Mouse (Mus musculus): ENCODE data around the gene Ebna1bp2. TPM values are rescaled to one million over a fixed set of nuclear protein-coding genes. Genes with fewer than 3 reads are reported as not detected.

Gene Ebna1bp2
- polyA plus RNA-seq, 1 experiment from 2014 or later = 144 TPM

GRCm38 (mm10) chr4:118620967-118621320 lies 345 bp downstream of the Ebna1bp2 start:
- H3K36me3 ChIP-seq = peaks cover 25% of the 10 kb centered on the region
- H3K4me1 ChIP-seq (replicated peaks) = peaks cover 7% of the 10 kb centered on the region; the same call in 1 of the 2 replicates
- peak overlapping the region; percentile 58; the same call in 1 of the 2 replicates for H3K27ac ChIP-seq
- H3K4me2 ChIP-seq (replicated peaks) = peak overlapping the region; percentile 85
- H3K4me3 ChIP-seq (replicated peaks) = peak overlapping the region; percentile 84
- peak; percentile 61 for ATAC-seq
- H3K27me3 ChIP-seq (replicated peaks) = no peaks in the 10 kb centered on the region
- WGBS = 1% methylated on average over 23 of the region's 23 CpGs
- H3K9ac ChIP-seq = peak overlapping the region; percentile 74
- no peaks in the 10 kb centered on the region for H3K9me3 ChIP-seq

DNA sequence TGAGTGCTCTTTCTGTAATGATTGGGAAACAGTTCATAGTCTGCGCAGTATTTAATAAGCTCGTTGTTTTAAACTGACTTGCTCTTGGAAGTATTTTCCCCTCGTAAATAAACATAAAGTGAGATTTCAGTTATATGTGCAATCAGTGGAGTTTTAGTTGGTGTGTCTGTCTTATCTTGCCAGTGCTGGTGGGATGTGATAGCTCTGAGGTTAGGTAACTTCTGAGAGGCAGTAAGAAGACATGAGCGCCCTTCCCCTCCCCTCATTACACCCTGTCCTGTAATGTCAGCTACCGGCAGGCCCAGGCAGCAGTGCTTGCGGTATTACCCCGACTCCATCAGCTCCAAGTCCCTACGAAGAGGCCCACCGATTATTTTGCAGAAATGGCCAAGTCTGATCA lies 1.2 kb downstream of the Ebna1bp2 start:
- peak overlapping the region; percentile 84 for H3K4me3 ChIP-seq (replicated peaks)
- ATAC-seq = no peak
- peaks cover 28% of the 10 kb centered on the region for H3K36me3 ChIP-seq
- peaks cover 7% of the 10 kb centered on the region; the same call in 1 of the 2 replicates for H3K4me1 ChIP-seq (replicated peaks)
- H3K9ac ChIP-seq = peak overlapping the region; percentile 74; the same call in 1 of the 2 replicates
- WGBS = 85% methylated on average over 9 of the region's 9 CpGs
- H3K27me3 ChIP-seq (replicated peaks) = no peaks in the 10 kb centered on the region
- no peak overlapping the region for H3K27ac ChIP-seq
- peak overlapping the region; percentile 85 for H3K4me2 ChIP-seq (replicated peaks)
- H3K9me3 ChIP-seq = no peaks in the 10 kb centered on the region

GRCm38 (mm10) chr4:118630261-118630660 lies 9.7 kb downstream of the Ebna1bp2 start:
- Histone ChIP-seq H3K9ac (no peak overlapping the region), H3K4me1 (replicated peaks) (no peaks in the 10 kb centered on the region), H3K9me3 (no peaks in the 10 kb centered on the region), H3K27me3 (replicated peaks) (no peaks in the 10 kb centered on the region), H3K4me3 (replicated peaks) (no peak overlapping the region), H3K4me2 (replicated peaks) (no peak overlapping the region), H3K36me3 (peaks cover 19% of the 10 kb centered on the region), H3K27ac (no peak overlapping the region)
- WGBS = 92% methylated on average over 5 of the region's 5 CpGs
- no peak for ATAC-seq

- Histone ChIP-seq H3K27me3 (replicated peaks) (no peaks in the 10 kb centered on the region), H3K36me3 (no peaks in the 10 kb centered on the region), H3K4me3 (replicated peaks) (no peak overlapping the region), H3K27ac (no peak overlapping the region), H3K4me2 (replicated peaks) (peak overlapping the region; percentile 9; the same call in 1 of the 2 replicates), H3K9me3 (no peaks in the 10 kb centered on the region), H3K4me1 (replicated peaks) (no peaks in the 10 kb centered on the region), H3K9ac (no peak overlapping the region)
- 47% methylated on average over 20 of the region's 20 CpGs for WGBS
- no peak for ATAC-seq
These were observed 22.0 kb downstream of the Ebna1bp2 start for GRCm38 (mm10) chr4:118642346-118643190.

DNA sequence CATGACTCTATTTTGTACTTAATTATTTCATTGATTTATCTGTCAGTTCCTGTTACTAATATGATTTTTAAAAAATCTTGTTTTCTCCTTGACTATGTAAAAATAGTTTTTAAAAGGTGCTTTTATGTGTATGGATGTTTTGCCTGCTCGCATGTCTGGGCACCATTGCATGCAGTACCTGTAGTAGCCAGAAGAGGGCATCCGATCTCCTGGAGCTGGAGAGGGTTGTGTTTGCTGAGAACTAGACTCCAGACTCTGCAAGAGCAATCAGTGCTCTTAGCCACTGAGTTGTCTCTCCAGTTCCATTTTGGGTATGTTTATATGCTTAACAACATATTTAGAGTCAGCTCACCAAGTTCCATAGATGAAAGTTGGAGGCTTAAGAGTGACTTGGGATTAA lies 24.6 kb downstream of the Ebna1bp2 start:
- H3K27ac ChIP-seq = no peak overlapping the region
- H3K27me3 ChIP-seq (replicated peaks) = no peaks in the 10 kb centered on the region
- no peak overlapping the region for H3K4me3 ChIP-seq (replicated peaks)
- 8% methylated on average over 2 of the region's 2 CpGs for WGBS
- H3K9ac ChIP-seq = no peak overlapping the region
- H3K36me3 ChIP-seq = no peaks in the 10 kb centered on the region
- ATAC-seq = no peak
- H3K4me1 ChIP-seq (replicated peaks) = no peaks in the 10 kb centered on the region
- no peak overlapping the region for H3K4me2 ChIP-seq (replicated peaks)
- no peaks in the 10 kb centered on the region for H3K9me3 ChIP-seq

DNA sequence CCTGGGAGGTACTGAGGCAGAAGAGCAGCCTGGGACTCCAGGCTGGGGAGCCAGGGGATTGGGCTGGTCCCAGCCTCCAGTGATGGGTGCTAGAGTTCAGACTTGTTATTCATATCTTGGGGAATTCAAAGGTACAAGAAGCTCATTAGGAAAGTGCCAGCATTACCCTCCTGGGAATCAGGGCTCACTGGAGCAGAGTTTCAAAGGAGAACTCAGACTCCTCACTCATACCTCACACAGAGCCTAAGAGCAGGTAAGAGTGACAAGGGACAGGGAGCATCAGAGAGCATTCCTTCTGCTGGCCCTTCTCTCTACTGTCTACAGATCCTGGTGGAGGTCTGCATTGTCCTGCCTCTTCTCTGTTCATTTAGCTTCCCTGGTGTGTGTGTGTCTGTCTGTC lies 38.1 kb downstream of the Ebna1bp2 start, which contains the start of gene Olfr62:
Gene Olfr62, plus strand, starts transcription at position 301 of the 400 bp plus-strand sequence.
- Histone ChIP-seq H3K27me3 (replicated peaks) (no peaks in the 10 kb centered on the region), H3K27ac (no peak within 1 kb of the TSS), H3K4me2 (replicated peaks) (no peak within 1 kb of the TSS), H3K36me3 (no peaks in the 10 kb centered on the region), H3K9me3 (no peaks in the 10 kb centered on the region), H3K4me3 (replicated peaks) (no peak within 1 kb of the TSS), H3K9ac (no peak within 1 kb of the TSS), H3K4me1 (replicated peaks) (no peaks in the 10 kb centered on the region)
- no peak for ATAC-seq

Other genes with a start within 250 kb of the Ebna1bp2 start
- gene Szt2, start 211.5 kb upstream of the Ebna1bp2 start, polyA plus RNA-seq (2015; fragmentation: Nextera tagmentation; extraction: Ambion mirVana) = 4.4 and 5.1 TPM in 2 replicates
- gene Med8, start 211.5 kb upstream of the Ebna1bp2 start, polyA plus RNA-seq (2015; fragmentation: Nextera tagmentation; extraction: Ambion mirVana) = 102 and 103 TPM in 2 replicates
- 178 and 197 TPM in 2 replicates for gene Elovl1, start 192.7 kb upstream of the Ebna1bp2 start, polyA plus RNA-seq (2015; fragmentation: Nextera tagmentation; extraction: Ambion mirVana)
- 223 and 226 TPM in 2 replicates for gene Cdc20, start 183.4 kb upstream of the Ebna1bp2 start, polyA plus RNA-seq (2015; fragmentation: Nextera tagmentation; extraction: Ambion mirVana)
- 0.30 and 0.31 TPM in 2 replicates for gene Mpl, start 163.3 kb upstream of the Ebna1bp2 start, polyA plus RNA-seq (2015; fragmentation: Nextera tagmentation; extraction: Ambion mirVana)
- 22.5 and 23.7 TPM in 2 replicates for gene Tie1, start 130.7 kb upstream of the Ebna1bp2 start, polyA plus RNA-seq (2015; fragmentation: Nextera tagmentation; extraction: Ambion mirVana)
- 73.5 and 80.3 TPM in 2 replicates for gene 2610528J11Rik, start 93.8 kb upstream of the Ebna1bp2 start, polyA plus RNA-seq (2015; fragmentation: Nextera tagmentation; extraction: Ambion mirVana)
- gene Tmem125, start 76.8 kb upstream of the Ebna1bp2 start, polyA plus RNA-seq (2015; fragmentation: Nextera tagmentation; extraction: Ambion mirVana) = 10.7 and 14.3 TPM in 2 replicates
- gene Cfap57, start within 50 bp of the Ebna1bp2 start, polyA plus RNA-seq (2015; fragmentation: Nextera tagmentation; extraction: Ambion mirVana) = 0.55 and 0.58 TPM in 2 replicates
- not detected in 2 replicates for gene Olfr62, start 38.2 kb downstream of the Ebna1bp2 start, polyA plus RNA-seq (2015; fragmentation: Nextera tagmentation; extraction: Ambion mirVana)
- not detected in 2 replicates for gene Olfr1342, start 72.0 kb downstream of the Ebna1bp2 start, polyA plus RNA-seq (2015; fragmentation: Nextera tagmentation; extraction: Ambion mirVana)
- not detected in 2 replicates for gene Olfr1341, start 82.7 kb downstream of the Ebna1bp2 start, polyA plus RNA-seq (2015; fragmentation: Nextera tagmentation; extraction: Ambion mirVana)
- gene Olfr1340, start 99.3 kb downstream of the Ebna1bp2 start, polyA plus RNA-seq (2015; fragmentation: Nextera tagmentation; extraction: Ambion mirVana) = not detected in 2 replicates
- not detected in 2 replicates for gene Olfr1339, start 111.4 kb downstream of the Ebna1bp2 start, polyA plus RNA-seq (2015; fragmentation: Nextera tagmentation; extraction: Ambion mirVana)
- gene Olfr1338, start 137.9 kb downstream of the Ebna1bp2 start, polyA plus RNA-seq (2015; fragmentation: Nextera tagmentation; extraction: Ambion mirVana) = not detected in 2 replicates
- gene Olfr1337, start 161.8 kb downstream of the Ebna1bp2 start, polyA plus RNA-seq (2015; fragmentation: Nextera tagmentation; extraction: Ambion mirVana) = not detected in 2 replicates
- gene Olfr1335, start 189.1 kb downstream of the Ebna1bp2 start, polyA plus RNA-seq (2015; fragmentation: Nextera tagmentation; extraction: Ambion mirVana) = not detected in 2 replicates
- not detected in 2 replicates for gene Olfr1333, start 215.5 kb downstream of the Ebna1bp2 start, polyA plus RNA-seq (2015; fragmentation: Nextera tagmentation; extraction: Ambion mirVana)
- gene Olfr1331, start 243.8 kb downstream of the Ebna1bp2 start, polyA plus RNA-seq (2015; fragmentation: Nextera tagmentation; extraction: Ambion mirVana) = not detected in 2 replicates